Mouse (Mus musculus): ENCODE results near the gene Gpr107. TPM values are rescaled to one million over a fixed set of nuclear protein-coding genes. Genes with fewer than 3 reads are reported as not detected.
"Not testable (repeated sequence)": the region's sequence is repeated elsewhere in the genome, so short reads cannot be mapped to it uniquely, and the experiment has no call there.

Gene Gpr107
- total RNA-seq, 2 experiments from 2014 or later, result 41.7 to 56.4 TPM

- no peak for DNase-seq
Measured at GRCm38 (mm10) chr2:31160147-31160920, 8.2 kb downstream of the Gpr107 start.

GRCm38 (mm10) chr2:31161620-31162019 lies 9.5 kb downstream of the Gpr107 start:
- no peak for DNase-seq

- peak; percentile 38 for DNase-seq
Measured at GRCm38 (mm10) chr2:31163361-31164118, 11.4 kb downstream of the Gpr107 start.

DNA sequence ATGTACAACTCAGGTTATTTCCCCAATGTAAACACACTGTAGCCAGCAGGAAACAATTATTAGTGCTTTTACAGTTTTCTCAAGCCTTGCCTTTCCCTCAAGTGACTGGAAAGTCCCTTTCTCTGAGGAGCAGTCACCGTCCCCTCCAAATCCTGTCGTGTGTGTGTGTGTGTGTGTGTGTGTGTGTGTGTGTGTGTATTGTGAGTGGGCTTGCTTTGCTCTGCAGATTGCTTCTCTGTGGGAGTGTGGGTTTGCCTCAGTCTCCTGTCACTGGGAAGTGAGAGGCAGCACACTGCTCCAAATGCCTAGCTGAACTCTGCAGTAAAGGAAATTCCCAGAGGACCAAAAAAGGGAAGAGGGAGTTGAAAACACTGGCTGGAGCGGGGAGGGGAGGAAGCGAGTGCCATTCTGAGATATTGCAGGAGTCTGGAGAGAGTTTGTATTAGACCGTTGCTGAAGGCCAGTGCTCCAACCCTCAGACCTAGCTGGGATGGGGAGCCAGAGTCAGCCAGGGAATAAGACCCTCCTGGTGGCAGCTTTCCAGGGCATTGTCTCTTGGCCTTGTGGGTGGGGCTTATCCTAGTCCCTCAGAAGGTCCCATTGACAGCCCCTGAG lies 12.8 kb downstream of the Gpr107 start:
- peak; percentile 51 for DNase-seq

GRCm38 (mm10) chr2:31165529-31165928 lies 13.4 kb downstream of the Gpr107 start:
- no peak for DNase-seq

DNA sequence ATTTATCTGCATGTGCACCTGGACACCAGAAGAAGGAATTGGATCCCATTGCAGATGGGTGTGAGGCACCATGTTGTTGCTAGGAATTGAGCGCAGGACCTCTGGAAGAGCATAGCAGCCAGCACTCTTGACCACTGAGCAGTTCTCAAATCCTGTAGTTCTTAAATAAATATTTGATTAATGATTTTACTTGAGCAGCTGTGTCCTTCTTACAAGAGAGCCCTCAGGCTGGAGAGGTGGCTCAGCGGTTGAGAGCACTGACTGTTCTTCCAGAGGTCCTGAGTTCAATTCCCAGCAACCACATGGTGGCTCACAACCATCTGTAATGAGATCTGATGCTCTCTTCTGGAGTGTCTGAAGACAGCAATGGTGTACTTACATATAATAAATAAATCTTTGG lies 15.5 kb downstream of the Gpr107 start:
- not testable (repeated sequence) for DNase-seq

GRCm38 (mm10) chr2:31169001-31169400 lies 16.9 kb downstream of the Gpr107 start:
- peak; percentile 62 for DNase-seq

GRCm38 (mm10) chr2:31170164-31170563 lies 18.0 kb downstream of the Gpr107 start:
- no peak for DNase-seq

- peak; percentile 22 for DNase-seq
Measured at GRCm38 (mm10) chr2:31172001-31172400, 19.9 kb downstream of the Gpr107 start.

DNA sequence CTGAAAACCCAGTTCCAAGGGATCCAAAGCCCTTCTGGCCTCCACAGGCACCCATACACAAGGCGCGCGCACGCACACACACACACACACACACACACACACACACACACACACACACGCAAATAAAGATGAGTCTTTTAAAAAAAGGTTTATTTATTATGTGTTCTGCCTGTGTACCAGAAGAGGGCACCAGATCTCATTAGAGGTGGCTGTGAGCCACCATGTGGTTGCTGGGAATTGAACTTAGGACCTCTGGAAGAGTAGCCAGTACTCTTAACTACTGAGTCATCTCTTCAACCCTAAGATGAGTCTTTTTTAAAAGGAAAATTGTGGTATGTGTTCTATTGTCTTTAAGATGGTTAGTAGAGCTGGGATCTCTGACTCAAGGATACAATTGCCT lies 20.4 kb downstream of the Gpr107 start:
- no peak for DNase-seq

DNA sequence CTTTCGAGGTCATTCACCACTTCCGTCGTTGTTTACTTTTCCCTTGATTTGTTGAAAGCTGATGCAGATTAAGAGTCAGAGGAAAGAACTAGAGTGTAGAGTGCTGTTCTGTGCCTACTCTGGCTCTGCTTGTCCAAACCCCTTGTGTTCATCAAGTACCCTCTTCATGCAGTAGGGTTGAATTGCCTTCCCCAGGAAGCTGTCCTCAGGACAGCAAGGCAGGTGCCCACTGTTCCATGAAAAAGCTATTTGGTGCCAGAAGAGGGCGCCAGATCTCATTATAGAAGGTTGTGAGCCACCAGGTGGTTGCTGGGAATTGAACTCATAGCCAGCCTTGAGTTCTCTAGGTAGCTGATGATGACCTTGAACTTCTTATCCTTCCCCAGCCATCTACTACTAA lies 21.2 kb downstream of the Gpr107 start:
- DNase-seq, result peak; percentile 14

DNA sequence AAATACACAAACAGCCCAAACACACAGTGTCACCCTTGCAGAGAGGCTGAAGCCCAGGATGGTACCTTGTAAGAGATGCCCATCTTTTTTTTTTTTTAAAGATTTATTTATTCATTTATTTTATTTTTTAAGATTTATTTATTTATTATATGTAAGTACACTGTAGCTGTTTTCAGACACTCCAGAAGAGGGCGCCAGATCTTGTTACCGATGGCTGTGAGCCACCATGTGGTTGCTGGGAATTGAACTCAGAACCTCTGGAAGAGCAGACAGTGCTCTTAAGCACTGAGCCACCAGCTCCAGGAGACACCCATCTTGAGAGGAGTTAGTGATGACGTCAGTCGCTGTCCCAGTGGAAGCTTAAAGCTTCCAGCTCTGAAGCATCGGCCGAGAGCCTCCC lies 26.5 kb downstream of the Gpr107 start:
- DNase-seq, result not testable (repeated sequence)

- DNase-seq, result no peak
Measured at GRCm38 (mm10) chr2:31179471-31179870, 27.4 kb downstream of the Gpr107 start.

DNA sequence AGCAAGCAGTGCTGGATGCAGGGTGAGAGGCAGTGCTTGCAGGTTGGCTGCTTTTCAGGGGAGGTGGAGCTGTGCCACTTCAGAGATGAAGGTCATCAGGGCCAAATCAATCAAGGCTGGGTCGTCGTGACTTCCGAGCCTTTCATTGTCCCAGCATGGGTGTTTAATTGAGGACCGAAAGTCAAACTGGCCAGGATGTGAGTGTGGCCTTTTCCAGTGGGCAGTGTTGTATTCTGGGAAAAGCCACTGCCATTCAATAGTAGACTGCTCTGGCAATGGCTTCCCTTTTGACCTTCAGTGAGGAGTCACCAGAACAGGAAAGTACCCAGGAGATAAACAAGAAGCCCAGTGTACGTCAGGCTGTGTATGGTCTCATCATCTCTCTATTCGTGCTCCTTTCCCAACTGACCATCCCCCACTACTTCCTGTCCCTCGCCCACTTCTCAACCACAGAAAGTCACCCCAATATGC lies 28.0 kb downstream of the Gpr107 start:
- peak; percentile 59 for DNase-seq

- no peak for DNase-seq
Measured at GRCm38 (mm10) chr2:31182786-31183330, 30.7 kb downstream of the Gpr107 start.

- DNase-seq, result no peak
Measured at GRCm38 (mm10) chr2:31183830-31184229, 31.7 kb downstream of the Gpr107 start.

DNA sequence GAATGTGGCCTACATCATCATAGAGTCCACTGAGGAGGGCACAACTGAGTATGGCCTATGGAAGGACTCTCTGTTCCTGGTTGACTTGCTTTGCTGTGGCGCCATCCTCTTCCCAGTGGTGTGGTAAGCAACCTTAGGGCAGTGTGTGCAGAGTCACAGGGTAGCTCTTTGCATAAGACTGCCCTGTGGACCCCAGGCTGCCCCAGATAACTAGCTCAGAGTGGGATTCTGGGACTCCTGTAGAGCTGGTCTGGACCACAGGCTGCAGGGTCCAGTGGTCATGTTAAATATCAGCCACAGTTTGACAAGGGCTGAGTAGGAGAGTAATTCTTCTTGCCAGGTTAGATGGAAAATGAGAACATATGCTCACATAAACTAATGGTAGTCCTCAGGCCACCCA lies 36.6 kb downstream of the Gpr107 start:
- DNase-seq, result no peak

GRCm38 (mm10) chr2:31189654-31190053 lies 37.5 kb downstream of the Gpr107 start:
- no peak for DNase-seq

DNA sequence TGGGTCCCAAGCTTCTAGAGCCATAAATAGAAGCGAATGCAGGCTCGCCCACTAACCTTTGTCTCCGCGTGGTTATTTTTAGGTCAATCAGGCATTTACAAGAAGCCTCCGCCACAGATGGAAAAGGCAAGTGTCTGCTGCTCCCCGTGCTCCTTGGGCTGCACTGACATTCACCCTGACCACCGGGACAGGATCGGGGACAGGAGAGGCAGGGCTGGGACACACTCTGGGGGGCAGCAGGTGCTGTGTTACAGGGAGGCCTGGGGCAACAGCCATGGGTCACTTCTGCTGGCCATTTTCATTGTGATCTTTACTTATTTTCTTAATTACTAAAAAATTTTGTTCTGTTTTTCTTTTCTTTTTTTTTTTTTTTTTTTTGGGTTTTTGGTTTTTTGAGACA lies 39.6 kb downstream of the Gpr107 start:
- DNase-seq, result no peak

GRCm38 (mm10) chr2:31194356-31195021 lies 42.4 kb downstream of the Gpr107 start:
- peak; percentile 42 for DNase-seq

DNA sequence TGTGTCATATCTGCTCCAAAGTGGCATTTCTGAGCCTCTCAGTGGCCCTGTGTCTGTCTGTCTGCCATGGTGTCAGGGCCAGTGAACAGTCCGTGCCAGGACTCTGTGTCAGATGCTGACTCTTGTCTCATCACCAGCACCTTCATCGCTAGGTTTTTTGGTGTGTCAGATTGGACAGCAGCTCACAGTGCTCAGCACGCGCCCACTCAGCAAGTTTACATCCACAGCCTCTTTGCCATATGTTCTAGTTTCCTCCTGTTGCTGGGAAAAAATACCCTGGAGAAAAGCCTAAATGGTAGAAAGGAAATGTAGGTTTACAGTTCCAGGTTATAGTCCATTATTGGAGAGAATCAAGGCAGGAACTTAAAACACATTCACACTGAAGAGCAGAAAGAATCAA lies 46.5 kb downstream of the Gpr107 start:
- DNase-seq, result no peak

- no peak for DNase-seq
Measured at GRCm38 (mm10) chr2:31200051-31200450, 47.9 kb downstream of the Gpr107 start.
